Mouse (Mus musculus): ENCODE measurements around the gene Wars.

The Wars gene

DNA sequence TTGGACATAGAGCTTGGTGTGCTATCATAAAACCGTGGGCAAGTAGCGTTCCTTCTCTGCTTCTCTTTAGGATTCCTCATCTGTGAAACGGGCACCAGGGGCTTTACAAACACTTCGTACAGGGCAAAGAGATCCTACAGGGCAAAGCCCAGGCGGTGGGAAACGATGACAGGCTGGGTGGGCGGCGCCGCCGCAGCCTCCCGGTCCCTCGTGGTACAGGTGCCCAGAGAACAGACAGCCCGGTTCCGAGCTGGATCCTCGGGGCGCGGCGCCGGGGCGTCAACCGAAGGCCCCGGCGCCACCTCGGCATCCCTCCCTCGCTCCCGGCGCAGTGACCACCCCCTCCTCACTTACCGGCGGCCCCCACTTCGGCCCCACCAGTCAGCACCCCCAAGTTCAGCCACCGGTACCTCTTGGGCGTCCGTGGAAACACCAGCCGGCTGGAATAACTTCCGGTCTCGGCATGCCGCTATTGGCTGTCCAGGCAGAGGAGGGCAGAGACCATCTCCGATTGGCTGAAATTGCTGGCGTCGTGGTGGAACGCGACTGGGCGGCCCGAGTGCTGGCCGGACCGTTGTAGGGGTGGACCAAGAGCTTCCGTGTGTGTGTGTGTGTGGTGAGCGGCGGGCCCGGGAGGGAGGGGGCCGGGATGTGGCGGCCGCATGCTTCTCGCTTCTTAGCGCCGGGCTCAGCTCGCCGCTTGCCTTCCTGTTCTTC is at the start of gene Wars:
Gene Wars, minus strand, starts transcription at position 460 of the 717 bp plus-strand sequence.
- DNase-seq (ENCODE audit: low spot score): peak; percentile 97

GRCm38 (mm10) chr12:108942203-108942923 is 48.4 kb upstream of the Wars start:
- no peak for DNase-seq (ENCODE audit: low spot score)

DNA sequence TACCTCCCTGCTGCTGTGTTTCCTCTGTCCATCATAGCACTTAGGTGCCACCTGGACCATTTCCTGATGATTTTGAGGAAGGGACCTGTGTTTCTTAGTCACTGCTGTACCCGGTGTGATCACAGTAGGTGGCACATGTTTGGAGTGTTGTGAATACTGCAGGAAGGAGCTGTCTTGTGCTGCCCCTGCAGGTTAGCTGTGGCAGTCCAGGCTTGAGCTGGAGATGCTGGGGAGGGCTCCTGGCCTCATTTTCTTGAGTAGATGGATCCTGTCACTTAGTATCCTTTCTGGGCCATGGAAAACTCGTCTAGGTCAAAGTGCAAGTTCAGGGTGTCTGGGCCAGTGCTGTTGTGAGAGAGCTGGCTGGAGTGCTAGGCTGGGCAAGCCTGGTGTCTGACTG is 47.3 kb upstream of the Wars start:
- no peak for DNase-seq (ENCODE audit: low spot score)

GRCm38 (mm10) chr12:108940255-108940654 is 46.3 kb upstream of the Wars start:
- no peak for DNase-seq (ENCODE audit: low spot score)

DNA sequence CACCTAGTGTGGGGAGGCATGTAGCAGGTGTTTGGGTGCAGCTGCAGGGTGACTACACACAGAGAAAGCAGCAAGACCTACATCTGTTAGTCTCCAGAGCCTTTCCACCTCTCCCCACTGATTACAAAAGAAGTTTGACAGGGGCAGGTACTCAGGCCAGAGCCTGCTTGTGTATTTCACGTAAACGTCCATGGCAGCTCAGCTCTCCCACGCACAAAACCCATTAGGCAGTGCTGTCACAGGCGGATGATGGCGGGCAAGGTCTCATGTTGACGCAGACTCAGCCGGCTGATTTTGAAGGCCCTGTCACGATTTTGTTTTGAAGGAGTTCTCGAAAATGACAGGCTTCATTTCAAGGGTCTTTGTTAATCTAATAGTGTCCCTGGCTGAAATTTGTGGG is 45.3 kb upstream of the Wars start:
- DNase-seq (ENCODE audit: low spot score): no peak

DNA sequence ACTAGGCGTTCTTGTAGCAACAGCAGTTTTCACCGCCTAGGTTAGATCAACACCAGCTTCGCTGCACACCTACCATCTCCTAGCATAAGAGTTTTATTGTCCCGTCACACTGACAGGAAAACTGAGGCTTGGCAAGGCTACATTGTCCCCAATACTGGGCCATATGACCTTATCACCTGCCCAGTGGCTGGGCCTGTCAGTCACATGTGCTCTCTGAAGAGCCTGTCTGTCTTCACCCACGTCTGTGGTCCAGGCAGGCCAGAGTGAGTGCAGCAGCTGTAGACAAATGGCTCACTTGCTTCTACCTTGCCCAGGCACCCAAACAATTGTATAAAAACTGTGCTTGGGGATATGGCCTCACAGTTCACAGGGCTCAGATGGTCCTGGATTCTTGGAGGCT is 44.9 kb upstream of the Wars start:
- DNase-seq (ENCODE audit: low spot score): no peak

- DNase-seq (ENCODE audit: low spot score): no peak
Measured at GRCm38 (mm10) chr12:108937506-108937905, 43.5 kb upstream of the Wars start.

DNA sequence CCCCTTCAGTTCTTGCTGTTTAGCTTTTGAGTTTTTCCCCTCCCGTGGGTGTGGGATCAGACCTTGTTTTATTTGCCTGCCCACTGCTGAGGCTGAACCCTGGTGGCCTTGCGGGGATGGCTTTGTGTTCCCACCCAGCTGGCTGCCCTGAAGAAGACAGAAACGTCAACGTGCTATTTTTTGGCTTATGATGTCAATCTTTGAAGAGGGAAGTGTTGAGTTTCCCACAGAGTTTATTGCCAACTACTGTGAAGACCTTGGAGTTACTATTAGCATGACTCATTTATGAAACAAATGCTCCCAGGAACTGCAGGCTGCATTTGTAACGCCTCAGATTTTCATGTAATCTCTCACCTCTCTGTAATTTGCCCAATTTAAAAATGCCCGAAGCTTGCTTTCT is 42.9 kb upstream of the Wars start:
- DNase-seq (ENCODE audit: low spot score): no peak

DNA sequence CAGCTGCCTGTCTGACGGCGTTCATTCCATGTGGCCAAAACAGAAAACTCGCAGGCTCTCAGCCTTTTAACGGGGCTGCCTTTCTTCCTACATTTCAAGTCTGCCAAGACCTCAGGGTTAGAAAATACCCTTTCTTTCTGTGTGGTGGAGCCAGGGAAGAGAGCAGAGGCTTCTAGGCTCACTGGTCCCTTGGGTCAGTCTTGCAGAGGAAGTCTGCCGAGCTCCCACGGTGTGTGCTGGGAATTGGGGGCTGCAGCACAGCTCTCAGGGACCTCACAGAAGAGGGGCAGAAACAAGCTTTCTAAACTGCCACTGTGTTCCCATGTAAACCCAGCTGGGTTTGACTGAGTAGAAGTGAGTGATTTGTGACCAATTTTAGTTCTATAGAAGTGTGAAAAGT is 40.3 kb upstream of the Wars start:
- DNase-seq (ENCODE audit: low spot score): no peak

- no peak for DNase-seq (ENCODE audit: low spot score)
Measured at GRCm38 (mm10) chr12:108932113-108932512, 38.1 kb upstream of the Wars start.

- no peak for DNase-seq (ENCODE audit: low spot score)
Measured at GRCm38 (mm10) chr12:108931341-108932053, 37.5 kb upstream of the Wars start.

DNA sequence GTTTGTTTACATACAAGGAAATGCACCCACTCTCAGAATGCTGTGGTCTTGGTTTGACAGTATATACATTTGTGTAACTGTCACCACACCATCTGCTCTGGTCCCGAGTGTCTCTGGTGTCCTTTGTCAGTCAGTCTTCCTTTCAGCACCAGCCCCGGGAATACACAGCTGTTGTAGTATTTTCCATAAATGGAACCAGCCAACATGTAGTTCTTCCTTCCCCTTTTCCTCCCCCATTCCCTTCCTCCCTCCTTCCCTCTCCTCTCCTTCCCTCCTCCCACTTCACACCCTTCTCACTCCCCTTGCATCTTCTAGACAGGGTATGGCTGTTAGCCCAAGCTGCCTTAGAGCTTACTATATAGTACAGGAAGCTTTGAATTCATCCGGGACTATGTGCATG is 35.5 kb upstream of the Wars start:
- no peak for DNase-seq (ENCODE audit: low spot score)

GRCm38 (mm10) chr12:108928249-108928648 is 34.3 kb upstream of the Wars start:
- DNase-seq (ENCODE audit: low spot score): no peak

DNA sequence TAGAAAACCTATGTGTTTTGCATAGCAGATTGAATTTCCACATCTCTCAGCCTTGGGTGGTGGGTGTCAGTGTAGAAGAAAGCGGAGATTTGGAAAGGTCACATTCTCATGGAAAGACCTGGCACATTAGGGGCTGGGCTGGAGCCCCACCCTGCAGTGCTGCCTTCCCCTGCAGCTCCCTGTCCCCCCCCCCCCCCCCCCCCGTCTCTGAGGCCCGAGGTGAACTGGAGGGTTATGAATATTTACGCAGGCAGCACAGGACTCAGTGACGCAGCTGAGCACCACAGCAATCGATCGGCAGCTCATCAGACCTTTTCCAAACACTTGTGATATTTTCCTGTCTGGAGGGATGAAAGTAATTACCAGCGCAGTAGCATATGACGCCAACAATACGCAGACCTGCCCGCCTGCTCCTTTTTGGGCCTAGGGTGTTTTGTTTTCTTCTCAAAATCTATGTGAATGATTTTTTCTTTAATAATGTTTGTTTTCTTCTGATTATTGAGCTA is 32.7 kb upstream of the Wars start:
- no peak for DNase-seq (ENCODE audit: low spot score)

DNA sequence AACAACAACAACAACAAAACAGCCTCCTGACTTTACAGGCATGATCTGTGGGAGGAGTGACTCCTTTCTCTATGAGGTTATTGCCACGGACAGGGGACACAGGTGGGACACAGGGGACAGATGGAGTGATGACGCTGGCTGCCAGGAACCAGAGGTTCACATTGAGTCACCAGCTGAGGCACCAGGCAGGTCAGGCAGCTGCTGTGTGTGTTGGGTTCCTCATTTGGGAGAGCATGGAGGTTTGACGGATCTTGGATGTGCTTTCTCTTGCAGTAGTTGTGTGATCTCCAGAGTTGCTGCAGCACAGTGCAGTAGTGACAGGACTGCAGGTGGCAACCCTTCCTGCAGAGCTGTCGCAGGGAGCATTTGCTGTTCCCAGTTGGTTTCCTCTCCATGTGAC is 24.8 kb upstream of the Wars start:
- no peak for DNase-seq (ENCODE audit: low spot score)

- DNase-seq (ENCODE audit: low spot score): no peak
Measured at GRCm38 (mm10) chr12:108917509-108917908, 23.5 kb upstream of the Wars start.

DNA sequence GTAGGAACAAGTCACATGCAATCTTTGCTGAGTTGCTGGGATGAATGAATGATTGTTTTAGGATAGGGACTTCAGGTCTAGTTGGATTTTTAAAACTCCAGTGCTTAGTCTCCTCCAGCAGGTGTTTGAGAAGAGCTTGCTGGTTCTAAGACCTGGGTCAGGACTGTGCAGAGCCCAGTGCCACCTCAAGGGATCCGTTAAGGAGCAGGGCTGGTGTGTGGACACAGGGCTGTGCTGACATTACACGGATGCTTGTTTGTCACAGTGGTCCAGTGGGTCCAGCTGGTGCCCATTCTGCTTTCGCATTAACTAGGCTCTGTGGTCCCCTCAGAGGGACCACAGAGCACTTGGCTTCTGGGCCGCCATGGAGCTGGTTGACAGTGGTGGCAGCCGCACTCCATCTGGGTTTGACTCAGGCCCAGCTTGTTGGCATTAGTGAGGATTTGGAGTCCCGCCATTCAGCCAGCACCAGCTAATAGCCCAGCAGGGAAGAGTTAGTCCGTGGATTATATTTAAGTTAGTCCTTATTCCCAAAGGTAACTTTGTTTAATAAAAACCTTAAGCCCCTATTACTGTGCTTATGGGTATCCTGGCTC is 22.6 kb upstream of the Wars start:
- no peak for DNase-seq (ENCODE audit: low spot score)

DNA sequence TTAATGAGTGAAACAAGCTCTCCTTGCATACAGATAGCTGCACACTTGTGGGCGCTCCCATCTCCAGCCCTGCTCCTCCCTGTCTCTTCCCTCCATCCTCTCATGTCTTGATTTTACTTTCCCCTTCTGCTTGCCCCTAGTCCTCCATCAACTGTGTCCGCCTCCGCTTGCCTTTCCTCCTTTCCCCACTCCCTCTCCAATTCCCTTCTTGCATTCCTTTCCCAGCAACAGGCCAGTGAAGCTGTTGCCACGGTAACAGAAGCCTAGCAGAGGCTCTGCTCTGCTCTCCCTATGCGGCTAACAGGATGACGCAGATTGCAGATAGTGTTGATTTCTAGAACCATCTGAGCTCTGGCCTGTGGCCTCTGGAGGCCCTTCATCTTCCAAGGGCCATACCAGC is 21.9 kb upstream of the Wars start:
- no peak for DNase-seq (ENCODE audit: low spot score)

- DNase-seq (ENCODE audit: low spot score): no peak
Measured at GRCm38 (mm10) chr12:108914709-108915340, 20.9 kb upstream of the Wars start.

DNA sequence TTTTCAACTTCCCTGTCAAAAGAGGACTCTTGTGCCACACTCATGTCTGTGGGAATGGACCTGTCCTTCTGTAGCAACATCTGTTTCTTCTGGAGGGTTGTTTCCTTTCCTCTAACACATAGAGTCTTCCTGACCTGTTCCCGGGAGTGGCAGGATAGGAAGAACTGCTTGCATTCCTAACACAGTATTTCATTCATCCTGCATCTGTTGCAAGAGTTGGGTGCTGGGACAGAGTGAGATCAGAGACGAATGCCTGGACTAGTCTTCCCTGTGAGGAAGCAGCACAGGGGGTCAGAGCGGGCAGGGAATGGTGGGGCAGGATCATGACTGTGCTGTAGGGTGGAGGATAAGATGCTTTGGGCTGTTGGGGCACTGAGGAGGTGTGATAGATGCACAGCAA is 20.2 kb upstream of the Wars start:
- no peak for DNase-seq (ENCODE audit: low spot score)

GRCm38 (mm10) chr12:108912442-108912841 is 18.5 kb upstream of the Wars start:
- no peak for DNase-seq (ENCODE audit: low spot score)

DNA sequence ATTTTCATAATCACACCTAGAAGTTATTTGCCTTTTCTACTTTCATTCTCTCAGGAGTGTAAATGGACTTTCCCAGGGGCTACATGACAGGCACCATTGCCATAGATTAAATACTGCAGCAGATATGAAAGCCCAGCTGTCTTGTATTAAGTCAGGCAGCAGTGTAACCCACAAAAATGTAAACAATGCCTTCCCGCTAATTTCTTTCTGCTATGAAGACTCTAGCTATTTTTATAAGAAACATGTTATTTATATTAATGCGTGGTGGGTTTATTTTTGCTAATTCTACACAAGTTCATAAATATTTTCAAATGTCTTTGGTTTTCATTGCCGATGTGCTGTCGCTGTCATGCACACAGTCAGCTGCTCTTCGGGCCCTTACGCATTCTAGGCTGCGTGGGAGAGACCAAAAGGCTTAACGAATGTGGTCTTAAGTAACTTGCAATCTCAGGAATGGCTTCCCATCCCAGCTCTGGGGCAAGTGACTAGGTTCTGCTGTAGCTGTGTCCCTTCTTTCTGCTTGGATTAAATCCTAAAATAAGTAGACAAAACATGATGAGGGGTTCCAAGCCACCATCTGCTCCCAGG is 16.0 kb upstream of the Wars start:
- no peak for DNase-seq (ENCODE audit: low spot score)
